Mouse (Mus musculus) neutrophil, adult 5-6 weeks (primary cell): ENCODE data around the gene Snai3. TPM values are rescaled to one million over a fixed set of nuclear protein-coding genes. Genes with fewer than 3 reads are reported as not detected.

Experiments used
- ATAC-seq: fragments of 151-379, 151-347 bp; 2 replicates; pipeline ENCODE4 v1.8.0; 2017; ENCODE audit warnings: mild to moderate bottlenecking, moderate TSS enrichment; ENCODE audit not compliant: insufficient number of reproducible peaks, poor library complexity, low FRiP score, severe bottlenecking; ENCODE audit errors: extremely low read depth
- total RNA-seq: library from RNA; stranded (forward); fragments of 200-1000 nt; gene quantifications from 2 replicates; pipeline ENCODE4 v1.2.3, GENCODE M21; 2017

Gene Snai3
- total RNA-seq, 1 experiment from 2014 or later = 0.47 TPM

DNA sequence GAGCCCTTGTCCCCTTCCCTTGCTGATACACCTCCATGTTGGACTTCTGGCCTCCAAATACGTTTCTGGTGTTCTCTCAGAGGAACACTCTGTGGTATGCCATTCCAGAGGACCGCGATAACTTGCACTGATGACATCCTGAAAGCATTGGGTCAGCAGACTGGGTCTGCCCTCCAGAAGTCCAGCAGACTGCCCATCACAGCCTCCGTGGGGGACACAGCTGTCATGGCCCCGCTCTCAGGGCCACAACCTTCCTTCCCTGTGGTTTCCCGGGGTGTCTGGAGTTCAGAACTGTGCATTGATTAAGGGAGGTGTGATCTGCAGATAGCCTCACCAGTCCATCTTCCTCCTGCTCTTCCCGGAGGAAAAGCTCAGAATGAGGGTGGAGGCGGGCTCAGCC, 2.0 kb upstream of the Snai3 start:
- no peak for ATAC-seq

- ATAC-seq = no peak
Measured at GRCm38 (mm10) chr8:122461473-122462148, 1.1 kb upstream of the Snai3 start.

DNA sequence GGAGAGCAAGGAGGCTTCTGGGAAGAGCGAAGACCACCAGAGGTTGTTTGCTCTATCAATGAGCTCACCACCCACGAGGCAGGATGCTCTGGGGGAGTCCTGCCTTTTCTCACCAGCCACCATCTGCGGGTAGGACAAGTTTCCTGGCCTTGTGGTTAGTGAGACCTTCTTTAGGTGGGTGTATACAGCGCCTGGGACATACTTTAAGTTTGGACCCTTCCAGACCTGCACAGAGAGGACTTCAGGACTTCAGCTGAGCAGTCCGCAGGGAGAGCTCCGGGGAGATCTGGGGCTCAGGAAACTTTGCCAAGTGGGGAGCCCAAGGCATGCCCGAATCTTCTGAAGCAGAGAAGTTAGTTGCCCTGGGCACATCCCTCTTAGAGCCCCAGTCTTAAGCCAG, 543 bp downstream of the Snai3 start:
- ATAC-seq = no peak

- no peak for ATAC-seq
Measured at GRCm38 (mm10) chr8:122459218-122459900, 1.2 kb downstream of the Snai3 start.

DNA sequence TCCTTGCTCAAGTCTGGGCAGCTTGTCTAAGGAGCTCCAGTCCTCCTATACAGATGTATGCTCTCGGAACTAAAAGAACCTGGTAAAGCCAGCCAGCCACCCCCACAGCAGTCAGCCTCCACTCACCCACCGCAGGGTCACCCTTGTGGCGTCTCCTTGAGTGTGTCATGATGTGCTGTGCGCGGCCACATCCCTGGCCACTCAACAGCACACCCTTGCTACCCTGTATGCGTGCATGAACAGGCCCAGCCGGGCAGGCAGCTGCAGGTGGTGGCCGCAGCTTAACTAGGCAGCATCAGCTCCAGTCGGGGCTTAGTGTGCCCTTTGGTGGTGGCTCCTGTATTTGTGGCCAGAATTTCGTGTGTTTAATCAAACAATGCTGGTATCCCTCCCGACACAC, 3.4 kb downstream of the Snai3 start:
- ATAC-seq = no peak

DNA sequence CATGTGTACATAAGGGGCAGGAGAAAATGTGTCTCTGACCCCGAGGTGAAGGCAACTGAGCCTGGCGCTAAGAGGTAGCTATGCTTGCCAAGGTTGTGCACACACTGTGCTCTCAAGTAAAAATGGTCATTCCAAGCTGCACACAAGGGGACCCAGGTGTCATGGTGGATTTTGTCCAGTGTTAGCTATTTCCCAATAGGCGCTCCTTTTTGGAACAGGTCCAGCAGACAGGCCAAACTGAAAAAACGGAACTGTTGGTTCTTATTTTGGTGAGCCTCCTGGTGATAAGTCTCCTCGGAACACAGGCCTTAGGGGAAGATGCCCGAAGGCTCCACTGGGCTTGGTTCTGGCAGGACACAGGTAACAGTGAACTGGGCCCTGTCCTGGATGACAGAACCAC, 6.1 kb downstream of the Snai3 start:
- ATAC-seq = no peak

GRCm38 (mm10) chr8:122452154-122452553, 8.4 kb downstream of the Snai3 start:
- ATAC-seq = no peak

- no peak for ATAC-seq
Measured at GRCm38 (mm10) chr8:122451161-122451703, 9.3 kb downstream of the Snai3 start.

- ATAC-seq = no peak
Measured at GRCm38 (mm10) chr8:122445203-122445602, 15.3 kb downstream of the Snai3 start.

GRCm38 (mm10) chr8:122444058-122444748, 16.3 kb downstream of the Snai3 start:
- ATAC-seq = no peak

- peak; percentile 95 for ATAC-seq
Measured at GRCm38 (mm10) chr8:122443262-122444006, 17.1 kb downstream of the Snai3 start, which contains the start of gene Mvd. Mvd (minus strand) TSS chr8:122443422.

- ATAC-seq = no peak
Measured at GRCm38 (mm10) chr8:122442781-122443180, 17.8 kb downstream of the Snai3 start.

GRCm38 (mm10) chr8:122442356-122442755, 18.2 kb downstream of the Snai3 start:
- ATAC-seq = no peak

DNA sequence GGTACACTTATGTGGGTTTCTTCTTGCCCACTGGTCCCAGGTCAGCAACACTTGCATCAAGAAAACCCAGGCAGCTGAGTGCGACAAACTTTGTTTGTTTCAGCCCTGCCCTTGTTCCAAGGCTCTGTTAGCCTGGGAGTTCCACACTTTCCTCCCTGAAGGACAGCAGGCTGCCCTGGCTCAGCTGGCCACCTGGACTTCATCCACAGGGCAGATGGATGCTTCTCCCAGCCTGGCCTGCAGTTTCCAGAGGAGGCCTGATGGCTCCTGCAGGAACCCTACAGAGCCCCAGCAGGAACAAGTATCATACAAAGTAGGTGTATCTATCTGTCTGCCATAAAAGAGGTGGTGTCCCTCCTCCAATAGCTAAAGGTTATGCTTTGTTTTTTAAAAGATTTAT, 19.2 kb downstream of the Snai3 start:
- ATAC-seq = no peak

DNA sequence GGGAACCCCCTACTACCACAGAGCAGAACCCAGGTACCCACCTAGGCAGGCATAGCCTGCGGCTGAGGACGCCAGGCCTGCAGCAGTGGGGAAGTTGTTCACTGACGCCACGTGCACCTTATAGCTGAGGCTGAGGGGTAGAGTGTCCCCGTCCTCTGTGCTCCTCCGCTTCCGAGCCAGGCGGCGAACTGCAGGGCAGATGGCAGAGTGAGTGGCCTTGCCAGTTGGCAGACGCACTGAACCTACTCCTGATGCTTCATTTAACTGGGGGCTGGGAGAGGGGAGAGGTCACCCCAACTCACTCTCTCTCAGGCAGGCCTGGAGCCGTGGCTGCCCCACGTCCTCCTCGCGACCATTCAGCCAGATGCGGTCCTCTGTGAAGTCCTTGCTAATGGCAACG, 21.2 kb downstream of the Snai3 start:
- ATAC-seq = no peak

DNA sequence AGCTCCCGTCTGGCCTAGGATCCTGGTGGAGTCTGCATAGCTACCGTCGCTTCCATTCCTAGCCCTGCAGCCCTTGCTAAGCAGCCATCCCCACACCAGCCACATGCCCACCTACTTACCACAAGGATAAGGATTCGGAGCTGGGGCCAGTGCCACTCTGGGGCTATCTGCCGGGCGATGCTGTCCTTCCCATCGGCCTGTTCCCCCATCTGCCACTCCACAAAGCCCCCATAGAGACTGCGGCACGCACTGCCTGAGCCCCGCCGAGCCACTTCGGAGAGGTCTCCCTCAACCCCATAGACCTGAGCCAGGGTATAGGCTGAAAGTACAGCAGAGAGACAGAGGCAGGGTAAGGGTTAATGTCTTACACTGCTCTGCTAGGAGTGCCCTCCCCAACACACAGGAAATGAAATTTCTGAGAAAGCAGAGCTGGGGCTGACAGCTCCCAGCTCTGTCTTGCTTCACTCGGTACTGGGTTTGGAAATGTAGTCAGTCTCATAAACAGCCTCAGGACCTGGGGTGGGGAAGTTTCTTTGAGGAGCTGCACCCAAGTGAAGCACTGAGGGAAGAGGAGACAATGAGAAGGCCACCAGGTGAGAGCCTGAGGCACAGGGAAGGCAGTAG, 22.7 kb downstream of the Snai3 start:
- no peak for ATAC-seq

DNA sequence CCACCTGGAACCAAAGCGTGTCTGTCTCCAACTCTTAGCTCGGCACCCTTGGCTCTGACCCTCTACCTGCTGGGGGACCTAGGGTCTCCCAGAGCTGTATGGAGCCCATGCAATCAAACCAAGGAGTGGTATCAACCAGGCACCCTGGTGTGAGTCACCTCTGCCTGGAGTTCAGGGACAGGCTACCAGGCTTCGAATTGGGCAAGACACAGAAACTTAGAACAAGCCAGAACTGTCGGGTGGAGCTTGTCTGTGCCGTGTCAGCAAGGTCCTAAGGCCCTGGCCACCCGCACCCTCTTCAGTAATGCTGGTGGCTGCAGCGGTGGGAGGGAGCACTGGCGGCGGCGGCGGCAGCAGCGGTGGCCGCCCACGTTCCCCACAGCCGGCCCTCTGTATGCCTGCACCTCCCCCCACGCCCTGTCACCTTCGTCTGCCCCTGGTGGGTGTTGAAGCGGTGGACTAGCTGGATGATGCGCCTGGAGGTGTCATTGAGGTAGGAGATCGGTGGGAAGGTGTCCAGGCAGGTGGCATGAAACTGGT, 23.9 kb downstream of the Snai3 start:
- no peak for ATAC-seq

DNA sequence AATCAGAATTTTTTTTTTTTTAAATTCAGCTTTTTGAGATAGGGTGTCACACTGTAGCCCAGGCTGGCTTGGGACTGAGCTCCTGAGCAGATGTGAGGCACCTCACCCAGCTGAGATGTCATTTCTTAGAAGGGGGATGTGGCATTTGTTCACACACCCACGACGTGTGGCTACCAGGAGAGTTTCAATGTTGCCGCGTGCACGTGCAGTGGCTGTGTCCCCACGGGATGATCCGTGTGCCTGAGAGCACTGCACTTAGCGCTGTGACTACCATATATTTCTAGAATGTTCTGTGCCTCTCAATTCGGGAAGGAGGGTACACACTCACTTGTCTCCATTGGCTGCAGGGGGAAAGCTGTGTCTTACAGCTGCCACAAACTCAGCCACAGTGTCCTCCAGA, 24.4 kb downstream of the Snai3 start:
- ATAC-seq = no peak
